Mouse (Mus musculus) cerebellum, postnatal 25 days (tissue): ENCODE measurements around the gene Ubxn11.
"Not testable (repeated sequence)": the region's sequence is repeated elsewhere in the genome, so short reads cannot be mapped to it uniquely, and the experiment has no call there.

Source experiments
- DNase-seq, 2 experiments: peaks; one replicate each; pipeline ENCODE4 v3.0.0; 2021; ENCODE audit warnings: mixed read lengths in 2 of 2

The Ubxn11 gene

DNA sequence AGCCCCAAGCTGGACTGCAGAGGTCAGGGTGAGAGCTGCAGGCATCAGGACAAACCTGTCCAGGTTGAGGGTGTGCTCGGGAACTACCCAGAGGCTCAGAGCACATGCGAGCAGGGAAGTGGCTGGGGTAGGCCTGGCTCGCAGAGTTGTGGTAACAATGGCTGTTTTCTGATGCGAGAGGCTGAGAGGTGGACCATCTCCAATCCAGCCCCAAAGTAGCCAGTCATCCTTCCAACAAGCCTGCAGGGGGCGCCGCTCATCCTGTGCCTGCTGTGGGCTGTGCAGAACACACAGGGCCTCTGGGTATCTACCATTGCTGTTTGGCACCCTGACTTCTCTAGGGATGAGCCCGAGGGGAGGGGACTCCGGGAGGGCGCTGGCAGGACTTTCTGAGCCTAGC, 17.3 kb downstream of the Ubxn11 start:
- DNase-seq = peak; percentile 22 to 39

DNA sequence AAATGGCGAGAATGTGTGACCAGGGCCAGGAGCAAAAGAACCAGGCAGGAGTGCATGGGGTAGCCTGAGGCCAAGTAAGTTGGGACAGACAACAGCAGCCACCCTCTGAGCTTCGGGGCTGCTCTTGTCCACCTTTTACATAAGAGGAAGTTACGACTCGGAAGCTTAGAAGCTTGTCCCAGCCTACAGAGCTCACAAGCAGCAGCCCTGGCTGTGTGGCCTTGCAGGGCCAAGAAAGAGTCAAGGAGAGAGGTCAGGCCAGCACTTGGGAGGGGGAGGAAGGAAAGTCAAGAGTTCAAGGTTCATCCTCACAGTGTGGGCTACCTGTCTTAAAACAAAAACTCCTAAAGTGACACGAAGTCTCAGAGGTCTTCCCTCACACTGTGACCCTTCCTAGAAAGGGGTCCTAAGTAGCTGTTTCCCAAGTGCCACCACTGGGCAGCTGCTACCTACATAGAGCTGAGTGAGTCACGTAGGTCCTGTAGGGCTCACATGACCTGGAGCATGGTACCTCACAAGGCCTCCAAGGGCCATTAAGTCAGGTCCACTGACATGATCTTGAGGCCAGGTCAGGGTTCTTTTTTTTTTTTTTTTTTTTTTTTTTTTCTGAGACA, 17.9 kb downstream of the Ubxn11 start:
- DNase-seq = no peak

DNA sequence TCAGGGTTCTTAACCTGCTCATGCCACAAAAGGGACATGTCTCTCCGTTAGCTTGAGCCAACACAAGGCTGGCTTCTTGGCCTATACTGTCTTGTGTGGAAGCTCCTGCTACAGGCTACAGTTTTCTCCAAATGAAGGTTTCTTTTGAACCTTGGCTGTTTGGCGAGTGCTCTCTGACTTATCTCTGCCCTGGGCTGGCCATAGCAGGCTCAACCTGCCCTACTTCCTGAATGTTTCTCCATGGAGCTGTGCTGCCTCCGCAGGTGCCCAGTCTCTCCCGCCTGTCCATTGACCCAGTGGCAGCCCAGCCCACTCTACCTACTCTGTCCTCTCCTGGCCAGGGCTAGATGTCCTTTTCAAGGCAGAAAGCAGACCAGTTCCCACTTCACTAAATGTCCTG, 18.5 kb downstream of the Ubxn11 start:
- no peak for DNase-seq

DNA sequence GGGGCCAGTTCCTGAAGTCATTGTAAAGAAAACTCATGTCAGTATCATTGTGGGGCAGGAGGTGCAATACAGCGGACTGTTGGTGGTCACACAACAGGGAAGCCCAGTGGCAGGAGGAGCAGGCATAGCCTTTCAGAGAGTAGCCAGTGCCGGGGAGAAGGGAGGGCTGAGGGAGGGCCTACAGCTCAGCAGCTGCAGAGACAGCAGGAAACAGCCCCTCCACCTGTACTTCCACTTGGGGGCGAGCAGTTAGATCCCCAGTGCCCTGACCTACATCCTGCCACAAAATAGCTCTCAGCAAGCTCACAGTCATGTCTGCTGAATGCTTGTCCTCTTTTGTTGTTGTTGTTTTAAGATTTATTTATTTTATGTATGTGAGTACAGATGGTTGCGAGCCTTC, 19.2 kb downstream of the Ubxn11 start:
- no peak for DNase-seq

DNA sequence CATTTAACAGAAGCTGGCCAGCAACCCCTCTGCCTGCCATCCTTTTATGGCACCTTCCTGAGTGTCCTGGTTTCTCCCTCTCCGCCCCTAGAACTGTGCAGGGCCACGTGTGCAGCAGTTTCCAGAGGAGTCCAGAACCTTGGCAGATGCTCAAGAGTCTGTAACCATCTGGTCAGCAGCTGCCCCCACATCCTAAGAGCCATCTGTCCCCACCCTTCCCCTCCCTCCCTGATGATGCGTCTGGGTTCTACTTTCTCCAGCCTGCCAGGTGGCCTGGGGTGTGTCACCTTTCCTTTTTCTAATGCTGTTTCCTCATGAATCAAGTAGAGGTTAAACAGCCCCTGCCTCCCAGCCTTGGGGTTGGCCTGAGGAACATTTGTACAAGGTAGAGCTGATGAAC, 19.9 kb downstream of the Ubxn11 start:
- no peak for DNase-seq

DNA sequence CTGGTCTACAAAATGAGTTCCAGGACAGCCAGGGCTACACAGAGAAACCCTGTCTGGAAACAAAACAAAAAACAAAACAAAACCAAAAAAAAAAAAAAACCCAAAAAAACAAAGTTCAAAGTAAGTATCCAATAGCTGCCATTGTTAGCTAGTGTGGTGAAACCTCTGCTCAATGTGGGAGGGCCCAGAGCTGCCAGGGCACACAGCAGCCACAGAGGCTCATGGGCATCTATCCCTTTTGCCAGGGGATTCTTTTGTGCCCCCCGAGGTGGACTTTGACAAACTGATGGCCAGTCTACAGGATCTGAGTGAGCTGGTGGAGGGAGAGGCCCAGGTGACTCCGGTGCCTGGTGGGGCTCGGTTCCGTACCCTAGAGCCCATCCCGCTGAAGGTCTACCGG, 20.8 kb downstream of the Ubxn11 start:
- no peak for DNase-seq

DNA sequence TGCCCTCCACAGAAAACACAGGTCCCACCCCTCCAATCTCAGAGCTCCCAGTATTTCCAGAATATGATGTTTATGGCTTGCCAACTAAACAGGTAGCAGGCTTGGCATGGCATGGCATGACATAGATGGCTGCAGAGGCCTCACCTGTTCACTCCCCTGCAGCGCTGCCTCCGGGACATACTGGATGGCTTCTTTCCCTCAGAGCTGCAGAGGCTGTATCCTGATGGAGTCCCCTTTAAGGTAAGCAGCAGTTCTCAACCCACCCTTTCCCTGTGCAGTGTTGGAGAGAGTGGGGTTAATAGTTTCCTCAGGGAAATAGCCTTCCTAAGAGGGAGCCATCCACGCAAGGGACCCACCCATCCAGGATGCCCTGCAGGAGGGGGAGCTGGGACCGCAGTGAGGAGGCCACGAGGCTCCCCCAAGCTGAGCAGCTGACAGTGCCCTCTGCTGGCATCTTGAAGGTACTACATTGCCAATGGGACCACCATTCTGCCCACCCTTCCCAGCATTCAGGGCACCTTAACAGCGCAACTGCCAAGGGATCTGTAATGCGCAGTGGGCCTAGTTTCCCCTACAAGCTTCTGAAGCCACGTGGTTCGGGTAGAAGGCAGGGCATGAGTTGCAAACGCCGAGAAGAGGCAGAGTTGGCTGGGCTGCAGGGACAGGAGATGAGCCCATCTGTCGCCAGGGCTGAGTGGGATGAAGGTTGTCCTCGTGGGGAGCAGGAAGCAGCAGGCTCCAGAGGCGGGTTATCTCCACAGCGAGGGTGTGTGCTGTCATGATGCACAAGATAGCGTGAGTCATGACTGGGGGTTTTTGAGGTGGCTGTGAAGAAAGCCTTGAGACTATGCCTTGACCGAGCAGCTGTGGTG, 21.5 kb downstream of the Ubxn11 start:
- DNase-seq = peak; percentile 71 to 73

DNA sequence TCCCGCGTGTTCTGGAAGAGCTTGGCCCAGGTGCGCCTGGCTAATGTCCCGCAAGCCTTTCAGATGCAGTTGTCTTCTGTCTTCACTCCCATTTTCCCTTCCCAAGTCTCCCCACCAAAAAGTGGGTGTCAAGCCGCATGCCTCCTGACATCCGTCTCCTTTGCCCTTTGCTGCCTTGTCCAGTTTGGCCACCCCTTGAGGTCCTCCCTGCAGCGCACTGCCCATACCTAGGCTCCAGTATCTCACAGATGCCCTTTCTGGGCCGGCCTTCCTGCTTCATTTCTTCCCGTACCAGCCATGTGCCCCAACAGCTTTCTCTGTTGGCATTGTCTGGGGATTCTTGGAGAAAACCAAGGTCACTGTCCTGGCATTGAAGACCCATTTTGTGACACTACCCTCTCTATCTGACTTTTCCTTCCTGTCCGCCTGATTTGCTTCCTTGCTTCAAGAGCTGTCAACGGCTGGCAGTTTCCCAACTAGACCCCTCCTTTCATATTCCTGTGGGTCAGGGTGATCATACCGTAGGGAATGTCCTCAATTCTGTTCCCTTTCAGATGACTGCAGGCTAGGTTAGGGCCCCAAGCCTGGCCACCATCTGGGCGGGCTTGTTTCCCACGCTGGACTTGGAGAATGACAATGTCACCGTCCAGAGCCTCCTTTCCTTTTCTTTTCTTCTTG, 23.2 kb downstream of the Ubxn11 start:
- peak in 1 of 2 experiments; percentile 14 for DNase-seq

DNA sequence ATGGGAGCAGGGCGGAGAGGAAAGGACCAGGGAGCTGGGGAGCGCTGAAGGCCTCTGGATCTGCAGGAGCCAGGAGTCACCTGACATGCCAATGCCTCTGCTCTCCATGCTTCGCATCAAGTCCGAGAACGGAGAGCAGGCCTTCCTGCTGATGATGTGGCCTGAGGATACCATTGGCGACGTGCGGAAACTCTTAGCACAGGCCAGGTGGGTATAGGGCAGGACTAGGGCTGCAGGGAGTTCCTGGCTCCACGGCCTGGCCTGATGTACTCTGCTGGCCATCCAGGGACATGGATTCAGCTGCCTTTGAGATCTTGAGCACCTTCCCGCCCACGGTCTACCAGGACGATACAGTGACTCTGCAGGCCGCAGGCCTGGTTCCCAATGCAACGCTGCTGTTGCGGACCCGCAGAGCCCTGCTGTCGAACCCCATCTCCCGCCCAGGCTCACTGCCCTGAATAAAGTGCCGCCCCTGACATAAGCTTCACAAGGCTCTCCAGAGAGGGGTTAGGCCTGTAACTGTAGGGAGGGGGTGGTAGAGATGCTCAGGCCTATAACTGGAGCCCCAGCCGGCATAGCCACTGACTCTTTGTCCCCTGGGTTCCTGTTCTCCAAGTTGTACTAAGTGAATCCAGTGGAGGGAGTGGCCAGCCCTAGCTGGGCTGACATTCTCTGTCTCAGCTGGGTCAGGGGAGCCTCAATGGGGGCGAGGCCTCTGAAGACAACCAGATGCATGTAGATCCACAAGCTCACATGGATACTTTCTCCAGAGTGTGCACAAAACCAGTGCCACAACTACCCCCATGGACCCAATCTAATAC, 24.1 kb downstream of the Ubxn11 start:
- DNase-seq = no peak

DNA sequence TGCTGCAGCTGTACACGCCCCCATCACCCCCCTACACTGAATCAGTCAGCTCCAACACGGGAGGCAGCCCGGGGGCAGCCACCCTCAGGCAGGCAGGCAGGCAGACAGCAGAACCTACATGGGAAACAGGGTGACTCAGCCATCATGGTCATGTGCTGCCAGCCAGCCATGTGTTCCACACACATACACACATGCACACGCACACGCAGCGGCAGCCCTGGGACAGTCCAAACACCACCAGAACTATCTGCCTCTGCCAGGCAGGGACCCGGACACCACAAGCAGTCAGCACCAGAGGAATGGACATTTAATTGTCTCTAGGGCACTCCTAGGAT, 24.7 kb downstream of the Ubxn11 start:
- peak in 1 of 2 experiments; percentile 21 for DNase-seq

DNA sequence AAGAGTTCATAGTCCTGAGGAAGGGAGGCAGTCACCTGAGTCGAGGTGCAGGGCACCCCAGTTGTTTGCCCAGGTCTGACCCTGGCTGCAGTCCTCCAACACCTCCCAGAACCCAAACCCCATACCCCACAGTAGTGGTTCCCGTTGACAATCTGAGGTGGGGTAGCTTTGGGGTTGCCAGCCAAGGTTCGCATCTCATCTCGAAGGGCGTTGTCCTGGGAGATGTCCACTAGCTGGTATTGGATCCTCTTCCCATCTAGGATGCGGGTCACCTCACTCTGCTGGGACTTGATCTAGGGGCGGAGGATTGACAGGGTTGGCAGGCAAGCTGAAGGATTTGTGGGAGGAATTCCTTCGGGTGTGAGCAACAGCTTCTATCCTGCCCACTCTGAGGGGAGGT, 25.4 kb downstream of the Ubxn11 start:
- no peak for DNase-seq

DNA sequence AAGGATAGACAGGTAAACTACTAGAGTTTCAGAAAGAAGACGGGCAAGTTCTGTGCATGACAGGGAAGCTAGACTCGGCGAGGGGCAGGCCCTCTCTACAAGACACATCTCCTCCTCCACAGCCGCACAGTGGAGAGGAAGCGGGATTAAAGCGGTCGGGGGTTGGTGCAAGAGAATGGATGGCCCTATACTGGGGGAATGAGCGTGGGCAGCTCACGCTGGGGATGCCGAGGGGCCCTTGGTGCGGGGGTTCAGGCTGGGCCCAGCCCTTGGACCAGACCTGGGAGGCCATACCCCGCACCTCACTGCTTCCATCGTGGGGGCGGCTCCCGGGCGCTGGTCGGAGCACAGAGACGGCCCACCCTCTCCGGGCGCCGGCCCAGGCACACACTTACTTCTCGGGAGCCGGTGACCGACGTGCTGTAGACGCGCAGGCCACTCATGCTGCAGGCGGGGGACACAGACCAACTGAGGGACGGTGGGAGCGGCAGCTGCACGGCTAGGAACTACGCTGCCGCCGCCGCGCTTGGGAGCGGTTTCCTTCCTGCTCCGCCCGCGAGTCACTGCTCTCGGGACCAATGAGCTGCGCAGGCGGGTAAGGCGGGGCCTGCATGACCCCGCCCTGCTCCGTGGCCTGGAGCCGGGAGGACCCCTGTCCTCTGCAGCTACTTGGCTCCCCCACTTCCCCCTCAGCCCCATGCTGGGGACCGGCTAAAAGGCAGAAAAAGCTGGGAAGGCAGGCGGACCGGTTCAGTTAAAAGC, 26.0 kb downstream of the Ubxn11 start, which contains the start of gene Sh3bgrl3:
TSS of gene Sh3bgrl3 (minus strand) at position 569 of the 762 bp plus-strand sequence.
- peak; percentile 84 to 89 for DNase-seq

DNA sequence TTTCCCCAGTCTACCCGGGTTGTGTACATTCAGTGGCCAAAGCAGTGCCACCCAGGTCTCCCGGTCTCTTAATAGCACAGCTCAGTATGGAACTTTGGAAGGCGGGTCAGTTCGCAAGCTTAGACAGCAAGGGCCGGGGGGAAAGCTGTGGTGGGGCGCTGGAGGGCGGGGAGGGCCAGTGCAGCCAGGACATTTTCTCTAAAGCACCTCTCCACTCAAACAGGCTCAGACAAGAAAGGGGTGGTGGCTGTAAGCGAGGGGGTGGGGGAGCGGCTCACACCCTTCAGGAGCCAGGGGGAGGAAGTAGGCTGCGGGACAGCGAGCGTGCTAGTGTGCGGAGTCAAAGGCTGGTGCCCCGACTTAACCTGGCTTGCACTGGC, 26.6 kb downstream of the Ubxn11 start:
- DNase-seq = peak in 1 of 2 experiments; percentile 22

DNA sequence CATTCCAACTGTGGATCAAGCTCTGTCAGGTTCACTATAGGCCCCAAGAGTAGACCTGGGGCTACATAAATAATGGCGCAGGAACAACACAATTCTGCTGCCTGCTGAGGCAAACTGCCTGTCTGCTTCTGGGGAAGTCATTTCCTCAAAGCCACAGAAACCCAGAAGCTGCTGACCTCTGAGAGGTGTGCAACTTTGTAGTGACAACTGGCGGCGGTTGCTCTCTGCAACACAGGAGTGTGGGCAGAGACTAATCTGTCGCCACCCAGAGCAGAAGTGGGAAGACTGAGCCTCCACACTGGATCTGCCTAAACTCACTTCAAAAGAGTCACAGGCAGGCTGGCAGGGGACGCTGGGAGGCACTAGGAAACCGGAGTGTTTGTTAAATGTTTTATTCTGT, 27.1 kb downstream of the Ubxn11 start:
- DNase-seq = no peak

DNA sequence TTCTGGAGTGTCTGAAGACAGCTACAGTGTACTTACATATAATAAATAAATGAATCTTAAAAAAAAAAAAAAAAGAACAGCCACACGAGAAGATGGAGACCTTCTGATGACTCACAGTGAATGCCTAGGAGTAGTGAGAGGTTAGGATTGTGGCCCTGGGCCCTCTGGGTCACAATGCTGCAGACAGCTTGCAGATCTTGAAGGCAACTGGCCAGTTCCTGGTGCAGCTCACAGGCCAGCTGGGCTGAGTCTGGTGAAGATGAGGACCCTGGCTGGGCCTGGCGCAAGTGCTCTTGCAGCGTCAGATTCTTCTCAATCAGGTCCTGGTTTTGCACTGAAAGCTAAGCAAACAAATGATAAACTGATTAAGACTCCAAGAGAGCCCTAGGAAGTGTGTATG, 29.7 kb downstream of the Ubxn11 start:
- no peak for DNase-seq

DNA sequence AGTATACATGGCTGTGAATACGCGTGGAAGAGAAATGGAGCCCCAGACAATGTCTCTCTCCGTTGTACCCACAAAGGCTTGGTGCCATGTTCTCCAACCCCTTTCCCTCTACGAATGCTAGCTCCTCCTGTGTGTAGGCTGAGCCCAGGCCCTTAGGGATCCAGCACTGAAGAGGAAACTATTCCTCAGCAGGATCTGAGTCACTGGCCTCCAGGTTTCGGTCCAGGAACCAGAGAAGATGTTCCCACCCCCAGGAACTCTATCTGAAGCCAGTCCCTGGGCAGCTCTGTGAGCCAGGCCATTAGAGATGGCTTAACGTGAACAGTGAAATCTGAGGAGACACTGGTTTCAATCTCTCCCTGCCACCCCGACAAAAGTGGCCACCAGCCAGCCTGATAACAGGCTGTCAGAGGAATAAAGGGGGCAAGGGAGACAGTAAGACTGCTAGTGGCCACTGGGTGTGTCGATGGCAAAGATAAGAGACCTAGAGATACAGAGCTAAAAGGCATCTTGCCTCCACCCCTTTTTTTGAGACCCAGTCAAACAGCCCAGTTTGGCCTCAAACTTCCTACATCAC, 30.2 kb downstream of the Ubxn11 start:
- no peak for DNase-seq

DNA sequence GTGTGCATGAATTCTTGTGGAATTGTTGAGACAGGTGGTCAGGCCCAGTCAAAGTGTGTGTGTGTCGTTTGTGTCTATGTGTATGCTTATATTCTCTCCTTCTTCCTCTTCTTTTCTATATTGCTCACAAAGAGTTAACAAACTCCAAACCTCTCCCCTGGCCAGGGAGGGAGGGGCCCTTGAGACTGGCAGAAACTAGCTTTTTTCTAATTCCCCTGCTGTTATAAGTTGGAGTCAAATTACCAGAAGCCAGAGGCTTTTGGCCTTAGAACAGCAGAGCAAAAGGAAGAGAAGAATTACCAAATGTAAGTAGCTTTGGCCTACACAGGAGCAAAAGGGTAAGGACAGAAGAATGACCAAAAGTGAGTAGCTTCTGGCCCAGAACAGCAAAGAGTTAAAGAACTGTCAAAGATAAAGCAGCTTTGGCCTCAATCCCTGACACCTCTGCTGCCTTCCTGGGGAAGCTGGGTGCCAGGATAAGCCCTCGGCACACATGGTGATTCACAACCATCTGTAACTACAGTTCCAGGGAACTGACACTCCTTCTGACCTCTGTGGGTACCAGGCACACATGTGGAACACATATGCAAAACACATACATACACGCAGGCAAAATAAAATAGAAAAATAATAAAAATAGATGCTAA, 34.0 kb downstream of the Ubxn11 start:
- no peak for DNase-seq

DNA sequence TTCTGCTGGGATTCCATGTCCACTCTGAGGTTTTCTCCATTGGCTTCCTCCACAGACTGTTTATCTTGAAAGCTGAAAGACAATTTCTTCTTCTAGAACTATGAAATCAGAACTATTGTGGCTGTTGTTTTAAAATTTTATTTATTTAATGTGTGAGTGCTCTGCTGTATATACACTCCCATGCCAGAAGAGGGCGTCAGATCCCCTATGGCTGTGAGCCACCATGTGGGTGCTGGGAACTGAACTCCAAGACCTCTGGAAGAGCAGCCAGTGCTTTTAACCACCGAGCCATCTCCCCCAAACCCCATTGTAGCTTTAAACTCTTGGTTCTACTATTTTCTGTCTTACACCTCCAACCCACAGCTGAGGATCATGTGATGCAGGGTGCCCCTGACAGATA, 36.5 kb downstream of the Ubxn11 start:
- no peak for DNase-seq

DNA sequence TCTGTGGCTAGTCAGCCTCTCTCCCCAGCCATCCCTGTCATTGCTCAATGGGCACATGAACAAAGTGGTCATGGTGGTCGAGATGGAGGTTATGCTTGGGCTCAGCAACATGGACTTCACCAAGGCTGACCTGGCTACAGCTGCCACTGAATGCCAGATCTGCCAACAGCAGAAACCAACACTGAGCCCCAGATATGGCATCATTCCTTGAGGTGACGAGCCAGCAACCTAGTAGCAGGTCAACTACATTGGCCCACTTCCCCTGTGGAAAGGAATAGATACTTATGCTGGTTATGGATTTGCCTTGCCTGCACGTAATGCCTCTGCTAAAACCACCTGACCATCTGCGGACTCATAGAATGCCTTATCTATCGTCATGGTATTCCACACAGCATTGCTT, 41.9 kb downstream of the Ubxn11 start:
- DNase-seq = not testable (repeated sequence)

DNA sequence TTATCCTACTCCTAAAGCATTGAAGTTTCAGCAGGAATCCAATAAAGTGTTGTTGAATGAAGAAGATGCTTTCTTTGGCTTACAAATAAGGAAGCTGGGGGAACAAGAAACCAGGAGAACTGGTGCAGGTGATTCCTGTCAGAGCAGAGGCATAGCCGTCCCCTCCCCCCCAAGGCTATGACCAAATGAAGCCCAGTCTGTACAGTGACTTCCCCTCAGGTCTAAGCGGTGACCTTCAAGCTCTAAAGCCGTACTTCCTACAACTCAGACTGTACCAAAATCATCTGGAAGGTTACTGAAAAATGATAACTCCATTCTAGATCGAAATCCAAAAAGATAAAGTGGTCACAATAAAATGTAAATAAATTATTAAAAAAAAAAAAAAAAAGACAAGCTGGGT, 47.0 kb downstream of the Ubxn11 start:
- DNase-seq = no peak

DNA sequence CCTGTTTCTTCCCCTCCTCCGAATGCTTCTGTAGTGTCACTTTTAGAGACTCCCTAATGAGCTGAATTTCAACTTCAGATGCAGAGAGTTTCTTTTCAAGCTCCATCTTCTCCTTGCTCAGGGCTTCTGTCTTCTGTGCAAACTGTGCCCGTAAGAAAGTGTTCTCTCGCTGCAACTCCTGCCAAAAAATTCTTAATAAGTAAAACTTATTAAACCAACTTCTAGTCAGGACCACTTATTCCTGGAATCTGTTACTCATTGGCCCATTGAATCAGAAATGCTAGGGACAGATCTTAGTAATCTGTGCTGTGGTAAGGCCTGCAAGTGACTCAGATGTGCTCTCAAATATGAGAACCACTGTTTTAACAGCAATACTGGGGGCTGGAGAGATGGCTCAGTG, 49.7 kb downstream of the Ubxn11 start:
- DNase-seq = no peak
